Mouse (Mus musculus): ENCODE data around the gene Sv2a. TPM values are rescaled to one million over a fixed set of nuclear protein-coding genes. Genes with fewer than 3 reads are reported as not detected.

The Sv2a gene
- total RNA-seq, 2 experiments from 2014 or later: 18.1 to 24.7 TPM

DNA sequence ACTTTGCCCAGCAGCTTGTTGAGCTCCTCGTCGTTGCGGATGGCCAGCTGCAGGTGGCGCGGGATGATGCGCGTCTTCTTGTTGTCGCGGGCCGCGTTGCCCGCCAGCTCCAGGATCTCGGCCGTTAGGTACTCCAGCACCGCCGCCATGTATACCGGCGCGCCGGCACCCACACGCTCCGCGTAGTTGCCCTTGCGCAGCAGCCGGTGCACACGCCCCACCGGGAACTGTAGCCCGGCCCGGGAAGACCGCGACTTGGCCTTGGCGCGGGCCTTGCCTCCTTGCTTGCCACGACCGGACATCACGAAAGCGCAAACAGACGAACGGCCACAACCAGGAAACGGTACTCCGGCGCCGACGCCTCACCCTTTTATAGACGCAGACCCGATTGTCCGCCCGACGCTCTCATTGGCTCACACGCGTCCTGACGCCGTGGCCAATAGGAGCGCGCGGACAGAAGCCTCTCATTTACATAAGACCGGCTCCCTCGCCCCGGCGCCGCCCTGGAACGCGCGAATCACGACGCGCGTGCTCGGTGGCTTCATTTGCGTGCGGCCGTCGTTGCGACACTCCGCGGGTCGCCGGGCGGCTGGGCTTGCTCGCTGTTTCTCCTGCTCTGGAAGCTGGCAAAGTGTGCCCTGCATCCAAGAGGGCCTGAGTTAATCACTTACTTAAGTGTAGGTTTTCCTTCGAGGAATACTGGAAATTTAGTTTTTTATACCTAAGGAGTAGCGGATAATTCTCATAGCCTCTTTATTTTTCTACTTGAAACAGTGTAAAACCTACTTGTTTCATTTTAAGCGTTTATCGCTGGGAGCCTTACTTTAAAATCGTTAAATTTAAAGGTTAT lies 59.2 kb downstream of the Sv2a start, which contains the start of gene Hist2h2aa2:
TSS of gene Hist2h2aa2 (minus strand) at position 328 of the 850 bp plus-strand sequence.
- peak; percentile 80 to 90 for DNase-seq (ENCODE audit: low spot score in 2 of 2)

DNA sequence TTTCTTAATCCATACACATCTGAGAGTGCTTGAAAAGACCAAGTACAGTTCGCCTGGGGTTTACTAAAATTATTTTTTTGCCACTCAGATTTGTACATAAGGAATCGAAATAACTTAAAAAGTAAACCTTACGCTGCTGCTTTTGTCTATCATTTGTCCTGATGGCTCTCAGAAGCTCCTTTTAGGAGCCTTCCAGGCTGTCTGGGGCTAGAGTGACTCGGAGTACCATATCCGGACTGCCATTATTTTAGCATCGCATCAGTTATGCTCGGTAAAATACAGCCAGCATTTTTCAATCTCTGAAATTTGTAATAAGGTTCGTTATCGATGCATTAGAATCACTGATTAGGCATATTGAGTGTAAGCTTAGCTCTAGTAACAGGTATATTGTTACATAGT lies 59.8 kb downstream of the Sv2a start:
- DNase-seq (ENCODE audit: low spot score in 2 of 2): no peak

DNA sequence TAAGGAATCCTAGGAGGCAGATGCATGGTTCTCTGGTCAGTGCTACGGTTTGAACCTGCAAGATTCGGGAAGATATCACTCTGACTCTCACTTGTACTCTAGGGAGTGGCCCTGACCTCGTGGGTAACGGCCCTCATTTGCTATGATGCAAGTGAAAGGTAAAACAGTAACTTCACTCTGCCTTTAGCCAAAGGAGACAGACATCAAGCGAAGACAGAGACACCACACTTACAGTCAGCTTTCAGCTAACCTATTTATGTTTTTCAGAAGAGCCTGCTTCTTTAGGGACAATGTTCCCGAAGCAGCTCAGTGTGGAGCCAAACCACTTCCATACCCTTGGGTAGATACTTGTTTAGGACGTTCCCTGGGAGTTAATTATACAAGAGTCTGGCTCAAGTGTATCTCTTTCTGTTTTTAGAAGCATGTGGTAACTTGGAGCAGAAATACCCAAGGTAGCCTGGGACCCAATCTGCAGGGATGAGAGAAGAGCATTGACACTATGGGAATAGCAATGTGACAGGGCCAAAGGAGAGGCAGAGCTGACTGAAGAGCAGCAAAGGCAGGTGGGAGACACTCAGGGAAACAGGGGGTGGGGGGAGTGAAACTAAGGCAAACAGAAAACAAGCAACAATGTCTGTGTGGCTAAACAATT lies 63.1 kb downstream of the Sv2a start:
- no peak for DNase-seq (ENCODE audit: low spot score in 2 of 2)

Small RNA genes within 50 kb of the gene (microRNA-seq; reads per million reads assigned to microRNA genes)
- gene Gm44492 (not detected), gene Gm47311 (not detected)

Other genes with a start within 250 kb of the Sv2a start
- 10 to 100 TPM; 38.5 to 41.6 TPM for gene Plekho1, start 185.2 kb upstream of the Sv2a start, total RNA-seq (2021)
- gene Vps45, start 122.7 kb upstream of the Sv2a start, total RNA-seq (2021): 10 to 100 TPM; 32.9 to 39.4 TPM
- gene Otud7b, start 76.6 kb upstream of the Sv2a start, total RNA-seq (2021): 10 to 100 TPM; 35.4 to 43.6 TPM
- 10 to 100 TPM; 15.0 to 22.2 TPM for gene Mtmr11, start 19.1 kb upstream of the Sv2a start, total RNA-seq (2021)
- gene Sf3b4, start 8.8 kb upstream of the Sv2a start, total RNA-seq (2021): 10 to 100 TPM; 68.9 to 76.8 TPM
- 10 to 100 TPM; 30.6 to 33.1 TPM for gene Bola1, start 38.6 kb downstream of the Sv2a start, total RNA-seq (2021)
- gene Hist2h2ab, start 38.7 kb downstream of the Sv2a start, total RNA-seq (2021): 10 to 100 TPM; 27.8 to 28.5 TPM
- 100 to 1,000 TPM; 211 to 243 TPM for gene Hist2h2ac, start 39.7 kb downstream of the Sv2a start, total RNA-seq (2021)
- gene Hist2h2be, start 40.0 kb downstream of the Sv2a start, total RNA-seq (2021): 10 to 100 TPM; 12.4 to 13.7 TPM
- 100 to 1,000 TPM; 197 to 262 TPM for gene Hist2h3c2, start 58.0 kb downstream of the Sv2a start, total RNA-seq (2021)
- 1,000 to 10,000 TPM; 1,421 to 1,566 TPM for gene Hist2h2aa2, start 59.1 kb downstream of the Sv2a start, total RNA-seq (2021)
- gene Hist2h2aa1, start 64.3 kb downstream of the Sv2a start, total RNA-seq (2021): 10 to 100 TPM; 34.3 to 35.1 TPM
- 1 to 10 TPM in 1 of 2 experiments, under 1 TPM in 1; 0.98 to 1.6 TPM for gene Hist2h3c1, start 65.5 kb downstream of the Sv2a start, total RNA-seq (2021)
- 100 to 1,000 TPM in 1 of 2 experiments, 10 to 100 TPM in 1; 97.3 to 110 TPM for gene Hist2h4, start 82.2 kb downstream of the Sv2a start, total RNA-seq (2021)
- 1,000 to 10,000 TPM in 1 of 2 experiments, 100 to 1,000 TPM in 1; 924 to 1,090 TPM for gene Hist2h3b, start 87.5 kb downstream of the Sv2a start, total RNA-seq (2021)
- gene Hist2h2bb, start 88.6 kb downstream of the Sv2a start, total RNA-seq (2021): 100 to 1,000 TPM; 801 to 997 TPM
- 1 to 10 TPM; 1.1 to 1.8 TPM for gene Fcgr1, start 112.8 kb downstream of the Sv2a start, total RNA-seq (2021)

All from adrenal gland, postnatal 4 days (tissue).